Mouse (Mus musculus) central nervous system, embryonic 18 days (tissue): Measurements from ENCODE around the gene Mknk1. TPM values are rescaled to one million over a fixed set of nuclear protein-coding genes. Genes with fewer than 3 reads are reported as not detected.

ENCODE experiments used
- polyA plus RNA-seq: library from polyadenylated mRNA; depleted of rRNA; stranded (reverse); fragments of >200 nt; gene quantifications from 2 replicates; pipeline ENCODE4 v1.2.3, GENCODE M21; 2012; rRNA removed

Mknk1 gene
- polyA plus RNA-seq = 45.5 and 45.8 TPM in 2 replicates

GRCm38 (mm10) chr4:115838696-115839641, at the start of gene Mknk1:
Gene Mknk1, plus strand, starts transcription at chr4:115839198.

DNA sequence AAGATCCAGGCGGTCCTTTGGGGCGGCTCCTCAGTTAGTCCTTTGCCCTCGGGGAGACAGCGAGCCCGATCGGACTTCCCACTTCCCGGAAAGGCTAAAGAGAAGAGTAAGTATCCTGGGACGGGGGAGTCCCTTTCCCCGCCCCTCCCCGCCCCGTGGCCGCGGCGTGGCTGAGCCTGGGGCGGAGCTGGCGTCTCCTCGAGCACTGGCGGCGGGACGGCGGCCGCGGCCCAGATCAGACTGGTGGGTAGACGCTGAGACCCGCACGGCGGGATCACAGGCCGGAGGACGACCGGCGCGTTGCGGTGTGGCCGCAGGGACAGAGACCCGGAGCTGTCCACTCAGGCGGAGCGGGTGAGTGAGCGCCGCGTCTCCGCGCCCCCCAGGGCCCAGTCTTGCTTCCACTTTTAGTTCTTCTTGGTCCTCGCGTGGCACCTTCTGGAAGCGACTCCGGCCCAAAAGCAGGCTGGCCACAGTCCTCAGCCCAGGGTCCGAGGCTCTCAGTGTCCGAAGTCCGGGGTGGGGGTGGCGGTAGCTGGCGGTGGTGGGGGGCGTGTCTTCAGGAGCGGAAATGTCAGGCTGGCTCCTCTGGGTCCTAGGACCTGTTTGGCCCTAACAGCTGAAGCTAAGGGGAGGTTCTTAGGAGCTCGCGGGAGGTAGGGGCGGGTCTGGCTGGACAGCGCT, 11.0 kb upstream of the Mknk1 start, which contains the start of gene Mob3c:
Gene Mob3c, plus strand, starts transcription at position 205 of the 684 bp plus-strand sequence.

DNA sequence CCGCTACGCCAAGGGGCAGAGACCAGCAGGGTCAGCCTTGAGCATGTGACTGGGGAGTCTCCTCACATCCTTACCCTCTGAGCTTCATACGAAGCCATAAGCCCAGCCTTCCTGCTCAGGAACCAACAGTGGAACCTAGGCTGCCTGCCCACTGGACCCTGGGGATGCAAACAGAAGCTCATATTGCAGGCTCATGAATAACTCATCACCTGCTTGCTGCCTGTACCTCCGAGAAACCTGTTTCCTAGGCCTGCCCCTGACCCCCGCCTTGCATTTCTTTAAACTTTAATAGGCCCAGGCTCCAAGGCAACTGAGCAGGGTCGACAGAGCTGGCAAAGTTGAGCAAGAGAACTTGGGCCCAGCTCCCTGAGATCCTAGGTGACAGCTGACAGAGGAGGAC, 45.0 kb downstream of the Mknk1 start, which contains the start of gene Kncn:
Gene Kncn, plus strand, starts transcription at position 379 of the 400 bp plus-strand sequence.

DNA sequence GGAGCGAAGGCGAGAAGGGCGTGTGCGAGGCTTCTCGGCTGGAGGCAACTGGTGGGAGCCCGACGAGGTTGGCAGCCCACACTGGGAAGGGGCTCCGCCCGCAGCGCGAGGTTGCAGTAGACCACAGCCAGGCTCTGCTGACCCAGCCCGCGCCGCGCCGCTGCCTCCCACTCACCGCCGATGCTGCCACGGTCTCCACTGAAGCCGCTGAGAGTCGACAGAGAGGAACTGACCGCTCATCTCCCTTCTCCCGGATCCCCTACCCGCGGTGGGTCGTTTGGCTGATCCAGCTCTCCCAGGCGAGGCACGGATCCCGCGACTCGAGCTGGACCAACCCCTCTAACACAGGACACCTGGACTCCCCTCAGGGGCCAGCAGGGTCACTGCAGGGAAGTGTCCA, 51.6 kb downstream of the Mknk1 start, which contains the start of gene 6430628N08Rik:
Gene 6430628N08Rik, plus strand, starts transcription at position 113 of the 400 bp plus-strand sequence.

Other genes with a start within 250 kb of the Mknk1 start
- gene Cyp4a32, start 238.2 kb upstream of the Mknk1 start, polyA plus RNA-seq = not detected in 2 replicates
- 1.8 and 2.1 TPM in 2 replicates for gene Cyp4b1, start 191.5 kb upstream of the Mknk1 start, polyA plus RNA-seq
- gene Efcab14, start 101.5 kb upstream of the Mknk1 start, polyA plus RNA-seq = 15.4 TPM in 2 replicates
- 0.21 and 0.38 TPM in 2 replicates for gene Tex38, start 58.2 kb upstream of the Mknk1 start, polyA plus RNA-seq
- gene Atpaf1, start 54.4 kb upstream of the Mknk1 start, polyA plus RNA-seq = 31.7 and 33.1 TPM in 2 replicates
- gene Mob3c, start 11.1 kb upstream of the Mknk1 start, polyA plus RNA-seq = 5.5 and 6.7 TPM in 2 replicates
- gene Kncn, start 45.2 kb downstream of the Mknk1 start, polyA plus RNA-seq = 0.15 and 0.22 TPM in 2 replicates
- 0.43 and 0.44 TPM in 2 replicates for gene 6430628N08Rik, start 51.5 kb downstream of the Mknk1 start, polyA plus RNA-seq
- gene Dmbx1, start 100.7 kb downstream of the Mknk1 start, polyA plus RNA-seq = 2.2 and 2.4 TPM in 2 replicates
- gene Faah, start 178.7 kb downstream of the Mknk1 start, polyA plus RNA-seq = 34.3 and 35.3 TPM in 2 replicates
- gene Nsun4, start 214.7 kb downstream of the Mknk1 start, polyA plus RNA-seq = 5.9 TPM in 2 replicates
- gene Uqcrh, start 235.9 kb downstream of the Mknk1 start, polyA plus RNA-seq = 481 and 560 TPM in 2 replicates
- 45.6 and 46.0 TPM in 2 replicates for gene Lrrc41, start 236.1 kb downstream of the Mknk1 start, polyA plus RNA-seq